Mouse (Mus musculus): ENCODE data around the gene Myt1l. TPM values are rescaled to one million over a fixed set of nuclear protein-coding genes. Genes with fewer than 3 reads are reported as not detected.

Gene Myt1l
- polyA plus RNA-seq, 1 experiment, result not detected

GRCm38 (mm10) chr12:29553138-29553537, 25.0 kb downstream of the Myt1l start:
- WGBS, result 66% methylated on average over 7 of the region's 7 CpGs
- Histone ChIP-seq H3K4me3 (replicated peaks; ENCODE audit: control insufficient read depth, low read depth, low read length) (no peak overlapping the region), H3K4me1 (ENCODE audit: control insufficient read depth, insufficient read depth, low read length) (no peaks in the 10 kb centered on the region), H3K27ac (ENCODE audit: control insufficient read depth, insufficient read depth, low read depth, low read length, poor library complexity) (no peak overlapping the region)
- no peak for TF ChIP-seq POLR2A (IDR thresholded peaks at IDR 0.05; ENCODE audit: borderline replicate concordance, control insufficient read depth, low read depth, low read length)
- no peak for TF ChIP-seq CTCF (IDR thresholded peaks at IDR 0.05; ENCODE audit: control insufficient read depth, insufficient read depth, low read length)

- 55% methylated on average over 4 of the region's 4 CpGs for WGBS
- Histone ChIP-seq H3K4me1 (ENCODE audit: control insufficient read depth, insufficient read depth, low read length) (no peaks in the 10 kb centered on the region), H3K4me3 (replicated peaks; ENCODE audit: control insufficient read depth, low read depth, low read length) (no peak overlapping the region), H3K27ac (ENCODE audit: control insufficient read depth, insufficient read depth, low read depth, low read length, poor library complexity) (no peak overlapping the region)
- TF ChIP-seq POLR2A (IDR thresholded peaks at IDR 0.05; ENCODE audit: borderline replicate concordance, control insufficient read depth, low read depth, low read length), result no peak
- no peak for TF ChIP-seq CTCF (IDR thresholded peaks at IDR 0.05; ENCODE audit: control insufficient read depth, insufficient read depth, low read length)
Measured at GRCm38 (mm10) chr12:29555718-29556117, 27.5 kb downstream of the Myt1l start.

GRCm38 (mm10) chr12:29556408-29556807, 28.2 kb downstream of the Myt1l start:
- Histone ChIP-seq H3K4me3 (replicated peaks; ENCODE audit: control insufficient read depth, low read depth, low read length) (no peak overlapping the region), H3K27ac (ENCODE audit: control insufficient read depth, insufficient read depth, low read depth, low read length, poor library complexity) (no peak overlapping the region), H3K4me1 (ENCODE audit: control insufficient read depth, insufficient read depth, low read length) (no peaks in the 10 kb centered on the region)
- TF ChIP-seq POLR2A (IDR thresholded peaks at IDR 0.05; ENCODE audit: borderline replicate concordance, control insufficient read depth, low read depth, low read length), result no peak
- TF ChIP-seq CTCF (IDR thresholded peaks at IDR 0.05; ENCODE audit: control insufficient read depth, insufficient read depth, low read length), result no peak
- WGBS, result 73% methylated on average over 3 of the region's 3 CpGs

GRCm38 (mm10) chr12:29556901-29557300, 28.7 kb downstream of the Myt1l start:
- TF ChIP-seq CTCF (IDR thresholded peaks at IDR 0.05; ENCODE audit: control insufficient read depth, insufficient read depth, low read length), result no peak
- H3K4me3 ChIP-seq (replicated peaks; ENCODE audit: control insufficient read depth, low read depth, low read length), result no peak overlapping the region
- no peak overlapping the region for H3K27ac ChIP-seq (ENCODE audit: control insufficient read depth, insufficient read depth, low read depth, low read length, poor library complexity)
- no peaks in the 10 kb centered on the region for H3K4me1 ChIP-seq (ENCODE audit: control insufficient read depth, insufficient read depth, low read length)
- WGBS, result 54% methylated on average over 6 of the region's 6 CpGs

DNA sequence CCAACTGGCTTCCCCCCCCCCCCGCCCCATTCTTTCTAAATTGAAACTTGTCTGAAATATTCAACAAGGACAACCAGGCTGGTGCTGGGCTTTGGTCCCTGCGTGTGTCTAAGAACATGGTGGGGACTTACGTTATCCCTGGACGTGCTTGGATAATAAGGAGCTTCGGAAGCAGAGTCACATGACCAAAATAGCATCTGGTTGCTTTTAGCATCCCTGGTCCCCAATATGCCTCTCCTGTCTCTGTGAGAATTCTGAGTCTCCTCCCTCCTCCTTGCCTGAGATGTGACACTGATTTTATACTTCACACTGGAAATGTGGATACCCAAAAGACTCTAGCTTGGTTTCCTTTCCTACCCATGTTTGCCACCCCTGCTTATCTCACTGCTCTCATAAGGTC, 31.6 kb downstream of the Myt1l start:
- Histone ChIP-seq H3K4me3 (replicated peaks; ENCODE audit: control insufficient read depth, low read depth, low read length) (no peak overlapping the region), H3K27ac (ENCODE audit: control insufficient read depth, insufficient read depth, low read depth, low read length, poor library complexity) (no peak overlapping the region), H3K4me1 (ENCODE audit: control insufficient read depth, insufficient read depth, low read length) (no peaks in the 10 kb centered on the region)
- 62% methylated on average over 5 of the region's 5 CpGs for WGBS
- no peak for TF ChIP-seq POLR2A (IDR thresholded peaks at IDR 0.05; ENCODE audit: borderline replicate concordance, control insufficient read depth, low read depth, low read length)
- no peak for TF ChIP-seq CTCF (IDR thresholded peaks at IDR 0.05; ENCODE audit: control insufficient read depth, insufficient read depth, low read length)

DNA sequence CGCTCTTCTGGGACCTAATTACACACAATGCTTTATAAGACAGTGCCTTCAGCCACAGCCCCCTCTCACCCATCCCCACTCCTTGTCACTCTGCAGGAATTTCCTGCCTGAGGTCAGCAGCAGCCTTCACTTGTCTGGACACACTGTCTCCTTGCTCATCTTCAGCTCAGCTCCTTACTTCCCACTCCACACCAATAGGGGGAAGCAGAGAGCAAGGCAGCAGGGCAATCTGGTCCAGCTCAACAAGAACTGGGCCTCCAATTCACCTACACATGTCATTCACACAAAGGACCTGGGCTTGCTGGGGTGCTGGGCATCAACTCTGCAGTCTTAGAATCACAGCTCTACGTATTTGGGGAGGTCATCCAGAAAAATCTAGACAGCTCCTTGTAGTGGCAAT, 33.0 kb downstream of the Myt1l start:
- H3K4me1 ChIP-seq (ENCODE audit: control insufficient read depth, insufficient read depth, low read length), result no peaks in the 10 kb centered on the region
- no peak for TF ChIP-seq CTCF (IDR thresholded peaks at IDR 0.05; ENCODE audit: control insufficient read depth, insufficient read depth, low read length)
- no peak for TF ChIP-seq POLR2A (IDR thresholded peaks at IDR 0.05; ENCODE audit: borderline replicate concordance, control insufficient read depth, low read depth, low read length)
- no peak overlapping the region for H3K27ac ChIP-seq (ENCODE audit: control insufficient read depth, insufficient read depth, low read depth, low read length, poor library complexity)
- H3K4me3 ChIP-seq (replicated peaks; ENCODE audit: control insufficient read depth, low read depth, low read length), result no peak overlapping the region
- WGBS, result 75% methylated on average over 2 of the region's 2 CpGs

DNA sequence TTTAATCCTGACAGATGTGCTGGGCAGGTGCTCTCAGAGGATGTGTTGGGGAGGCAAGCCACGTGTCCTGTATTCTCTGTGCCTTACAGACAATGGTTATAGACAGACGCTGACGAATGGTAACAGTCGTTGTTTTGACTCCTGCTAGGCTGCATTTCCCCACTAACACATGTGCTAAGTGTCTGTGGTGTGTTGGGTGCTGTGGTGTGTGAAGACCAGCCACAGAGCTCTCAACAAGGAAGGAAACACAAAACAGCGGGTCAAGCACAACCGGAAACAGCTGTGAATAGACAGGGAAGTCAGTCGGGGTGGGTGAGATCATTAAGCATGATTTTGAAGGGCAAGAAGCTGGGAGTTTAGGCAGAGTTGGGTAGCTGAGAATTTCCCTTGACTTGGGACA, 41.1 kb downstream of the Myt1l start:
- Histone ChIP-seq H3K4me3 (replicated peaks; ENCODE audit: control insufficient read depth, low read depth, low read length) (no peak overlapping the region), H3K4me1 (ENCODE audit: control insufficient read depth, insufficient read depth, low read length) (no peaks in the 10 kb centered on the region), H3K27ac (ENCODE audit: control insufficient read depth, insufficient read depth, low read depth, low read length, poor library complexity) (no peak overlapping the region)
- WGBS, result 8% methylated on average over 7 of the region's 7 CpGs
- TF ChIP-seq POLR2A (IDR thresholded peaks at IDR 0.05; ENCODE audit: borderline replicate concordance, control insufficient read depth, low read depth, low read length) (no peak), CTCF (IDR thresholded peaks at IDR 0.05; ENCODE audit: control insufficient read depth, insufficient read depth, low read length) (no peak)

- Histone ChIP-seq H3K4me1 (ENCODE audit: control insufficient read depth, insufficient read depth, low read length) (no peaks in the 10 kb centered on the region), H3K27ac (ENCODE audit: control insufficient read depth, insufficient read depth, low read depth, low read length, poor library complexity) (no peak overlapping the region), H3K4me3 (replicated peaks; ENCODE audit: control insufficient read depth, low read depth, low read length) (no peak overlapping the region)
- WGBS, result 78% methylated on average over 6 of the region's 6 CpGs
- TF ChIP-seq CTCF (IDR thresholded peaks at IDR 0.05; ENCODE audit: control insufficient read depth, insufficient read depth, low read length) (no peak), POLR2A (IDR thresholded peaks at IDR 0.05; ENCODE audit: borderline replicate concordance, control insufficient read depth, low read depth, low read length) (no peak)
Measured at GRCm38 (mm10) chr12:29570351-29570750, 42.2 kb downstream of the Myt1l start.

- no peak for TF ChIP-seq POLR2A (IDR thresholded peaks at IDR 0.05; ENCODE audit: borderline replicate concordance, control insufficient read depth, low read depth, low read length)
- TF ChIP-seq CTCF (IDR thresholded peaks at IDR 0.05; ENCODE audit: control insufficient read depth, insufficient read depth, low read length), result no peak
- Histone ChIP-seq H3K4me1 (ENCODE audit: control insufficient read depth, insufficient read depth, low read length) (no peaks in the 10 kb centered on the region), H3K27ac (ENCODE audit: control insufficient read depth, insufficient read depth, low read depth, low read length, poor library complexity) (no peak overlapping the region), H3K4me3 (replicated peaks; ENCODE audit: control insufficient read depth, low read depth, low read length) (no peak overlapping the region)
- WGBS, result 75% methylated on average over 5 of the region's 5 CpGs
Measured at GRCm38 (mm10) chr12:29571613-29572012, 43.4 kb downstream of the Myt1l start.
